Mouse (Mus musculus): ENCODE measurements at regions not wholly inside any gene's neighbourhood (a gene's known extent, or its start where the extent isn't known, plus 50 kb on each side); places are given as distances from the start of the nearest gene placed in this dataset.
"Not testable (repeated sequence)": the region's sequence is repeated elsewhere in the genome, so short reads cannot be mapped to it uniquely, and the experiment has no call there.

- DNase-seq: no peak
Observed at GRCm38 (mm10) chr6:6496789-6497188, 81.7 kb downstream of the Sem1 start.

- DNase-seq: no peak
Observed at GRCm38 (mm10) chr6:6496336-6496735, 82.1 kb downstream of the Sem1 start.

GRCm38 (mm10) chr6:6488191-6488590 lies 90.3 kb downstream of the Sem1 start:
- DNase-seq: no peak

GRCm38 (mm10) chr6:6481596-6481995 lies 96.9 kb downstream of the Sem1 start:
- DNase-seq: not testable (repeated sequence)

GRCm38 (mm10) chr6:6470397-6470796 lies 108.1 kb downstream of the Sem1 start:
- DNase-seq: no peak

- DNase-seq: no peak
Observed at GRCm38 (mm10) chr6:6467526-6467925, 110.9 kb downstream of the Sem1 start.

GRCm38 (mm10) chr6:6466231-6466630 lies 112.2 kb downstream of the Sem1 start:
- DNase-seq: no peak

GRCm38 (mm10) chr6:6463807-6464470 lies 114.5 kb downstream of the Sem1 start:
- DNase-seq: no peak

- no peak for DNase-seq
Observed at GRCm38 (mm10) chr6:6459918-6460239, 118.6 kb downstream of the Sem1 start.

GRCm38 (mm10) chr6:6459006-6459917 lies 119.2 kb downstream of the Sem1 start:
- DNase-seq: no peak

- DNase-seq: no peak
Observed at GRCm38 (mm10) chr6:6457726-6458125, 120.7 kb downstream of the Sem1 start.

- no peak for DNase-seq
Observed at GRCm38 (mm10) chr6:6457001-6457400, 121.5 kb downstream of the Sem1 start.

- no peak for DNase-seq
Observed at GRCm38 (mm10) chr6:6455566-6455965, 122.9 kb downstream of the Sem1 start.

GRCm38 (mm10) chr6:6454396-6454795 lies 124.1 kb downstream of the Sem1 start:
- DNase-seq: no peak

- no peak for DNase-seq
Observed at GRCm38 (mm10) chr6:6434855-6435254, 143.6 kb downstream of the Sem1 start.

- DNase-seq: no peak
Observed at GRCm38 (mm10) chr6:6434261-6434802, 144.1 kb downstream of the Sem1 start.

- no peak for DNase-seq
Observed at GRCm38 (mm10) chr6:6433179-6433578, 145.3 kb downstream of the Sem1 start.

- DNase-seq: no peak
Observed at GRCm38 (mm10) chr6:6414654-6415610, 163.5 kb downstream of the Sem1 start.

- no peak for DNase-seq
Observed at GRCm38 (mm10) chr6:6397997-6398396, 180.5 kb downstream of the Sem1 start.

- DNase-seq: no peak
Observed at GRCm38 (mm10) chr6:6389454-6390445, 172.8 kb upstream of the Slc25a13 start.

GRCm38 (mm10) chr6:6388835-6389440 lies 172.0 kb upstream of the Slc25a13 start:
- DNase-seq: no peak
